Mouse (Mus musculus): Measurements from ENCODE around the gene Rif1. TPM values are rescaled to one million over a fixed set of nuclear protein-coding genes. Genes with fewer than 3 reads are reported as not detected.
"Not testable (repeated sequence)": the region's sequence is repeated elsewhere in the genome, so short reads cannot be mapped to it uniquely, and the experiment has no call there.

Gene Rif1
- polyA plus RNA-seq, 1 experiment from 2014 or later: 46.7 TPM

DNA sequence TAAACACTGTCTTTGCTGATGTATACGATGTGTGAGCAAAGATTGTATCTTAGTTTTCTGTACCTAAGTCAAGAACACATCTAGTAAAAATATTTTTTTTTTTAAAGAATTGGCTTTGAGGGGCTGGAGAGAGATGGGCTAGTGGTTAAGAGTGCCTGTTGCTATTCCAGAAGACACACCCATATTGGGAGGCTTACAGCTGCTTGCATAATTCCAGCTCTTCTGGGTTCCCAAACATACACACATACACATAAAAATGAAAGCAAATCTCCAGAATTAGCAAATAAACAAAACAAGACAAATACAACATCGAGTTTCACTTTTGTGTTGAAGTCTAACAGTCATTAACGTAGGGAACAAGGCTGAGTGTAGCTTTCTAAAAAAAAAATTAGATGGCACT is 11.4 kb downstream of the Rif1 start:
- Histone ChIP-seq H3K36me3 (ENCODE audit: control insufficient read depth, insufficient read depth, low read length) (0 out of 2 replicates have a peak, but pooled peaks cover 3% of the 10 kb centered on the region), H3K4me2 (replicated peaks; ENCODE audit: low read depth, low read length) (no peak overlapping the region)
- 92% methylated on average over 3 of the region's 3 CpGs for WGBS

DNA sequence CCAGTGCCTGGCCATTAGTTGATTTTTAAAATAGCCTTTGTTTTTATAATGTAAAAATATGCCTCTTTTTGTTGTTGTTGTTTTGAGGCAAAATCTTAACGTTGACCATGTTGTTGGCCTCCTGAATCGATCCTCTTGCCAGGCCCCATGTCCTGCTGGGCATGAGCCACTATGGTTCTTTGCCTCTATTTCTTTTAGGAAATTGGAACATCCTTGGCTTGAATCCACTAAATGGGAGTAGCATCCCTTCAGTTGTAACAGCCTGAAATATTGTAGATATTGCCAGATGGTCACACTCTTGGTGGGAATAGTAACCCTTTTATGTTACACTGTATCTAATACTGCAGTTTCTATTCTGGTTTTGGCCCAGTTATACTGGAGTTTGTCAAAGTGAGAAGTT is 11.9 kb downstream of the Rif1 start:
- Histone ChIP-seq H3K27ac (ENCODE audit: low read depth, low read length) (no peak overlapping the region), H3K27me3 (ENCODE audit: control insufficient read depth, insufficient read depth, low read length) (no peaks in the 10 kb centered on the region), H3K4me2 (replicated peaks; ENCODE audit: low read depth, low read length) (no peak overlapping the region), H3K4me3 (ENCODE audit: low read depth, low read length) (no peak overlapping the region), H3K9me3 (ENCODE audit: control insufficient read depth, low read length) (no peaks in the 10 kb centered on the region), H3K9ac (ENCODE audit: low read depth, low read length) (no peak overlapping the region), H3K4me1 (replicated peaks; ENCODE audit: control insufficient read depth, insufficient read depth, low read length) (no peaks in the 10 kb centered on the region), H3K36me3 (ENCODE audit: control insufficient read depth, insufficient read depth, low read length) (0 out of 2 replicates have a peak, but pooled peaks cover 3% of the 10 kb centered on the region)
- 89% methylated on average over 2 of the region's 2 CpGs for WGBS
- no peak for ATAC-seq (ENCODE audit: low FRiP score)
- DNase-seq (ENCODE audit: low spot score): no peak

More for the DNA sequence above, 11.4 kb downstream of the Rif1 start:
- no peak overlapping the region for H3K9ac ChIP-seq (ENCODE audit: low read depth, low read length)
- no peaks in the 10 kb centered on the region for H3K9me3 ChIP-seq (ENCODE audit: control insufficient read depth, low read length)
- ATAC-seq (ENCODE audit: low FRiP score) (no peak), DNase-seq (ENCODE audit: low spot score) (no peak)
- H3K27me3 ChIP-seq (ENCODE audit: control insufficient read depth, insufficient read depth, low read length): no peaks in the 10 kb centered on the region
- no peak overlapping the region for H3K4me3 ChIP-seq (ENCODE audit: low read depth, low read length)
- H3K4me1 ChIP-seq (replicated peaks; ENCODE audit: control insufficient read depth, insufficient read depth, low read length): no peaks in the 10 kb centered on the region
- H3K27ac ChIP-seq (ENCODE audit: low read depth, low read length): no peak overlapping the region

DNA sequence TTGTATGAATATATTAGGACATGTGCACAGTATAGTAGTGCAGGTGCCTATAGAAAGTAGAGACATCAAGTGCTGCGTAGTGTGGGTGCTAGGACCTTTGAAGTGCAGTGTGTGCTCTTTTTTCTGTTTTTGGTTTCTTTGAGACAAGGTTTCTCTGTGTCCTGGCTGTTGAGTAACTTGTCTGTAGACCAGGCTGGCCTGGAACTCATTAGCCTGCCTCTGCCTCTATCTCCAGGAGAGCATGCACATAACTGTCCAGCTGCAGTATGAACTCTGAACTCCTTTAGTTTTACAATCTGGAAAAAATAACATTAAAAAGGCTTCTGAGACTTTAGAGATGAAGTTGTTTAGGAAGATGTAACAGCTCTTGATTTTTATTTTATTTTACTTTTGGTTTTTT is 41.5 kb downstream of the Rif1 start:
- WGBS: 89% methylated on average over 1 of the region's 1 CpGs
- peaks cover 6% of the 10 kb centered on the region for H3K36me3 ChIP-seq (ENCODE audit: control insufficient read depth, insufficient read depth, low read length)
- no peaks in the 10 kb centered on the region for H3K9me3 ChIP-seq (ENCODE audit: control insufficient read depth, low read length)
- H3K9ac ChIP-seq (ENCODE audit: low read depth, low read length): no peak overlapping the region
- no peak for ATAC-seq (ENCODE audit: low FRiP score)
- H3K27ac ChIP-seq (ENCODE audit: low read depth, low read length): no peak overlapping the region
- no peak overlapping the region for H3K4me3 ChIP-seq (ENCODE audit: low read depth, low read length)
- H3K4me1 ChIP-seq (replicated peaks; ENCODE audit: control insufficient read depth, insufficient read depth, low read length): no peaks in the 10 kb centered on the region
- no peak overlapping the region for H3K4me2 ChIP-seq (replicated peaks; ENCODE audit: low read depth, low read length)
- no peak for DNase-seq (ENCODE audit: low spot score)
- H3K27me3 ChIP-seq (ENCODE audit: control insufficient read depth, insufficient read depth, low read length): no peaks in the 10 kb centered on the region

DNA sequence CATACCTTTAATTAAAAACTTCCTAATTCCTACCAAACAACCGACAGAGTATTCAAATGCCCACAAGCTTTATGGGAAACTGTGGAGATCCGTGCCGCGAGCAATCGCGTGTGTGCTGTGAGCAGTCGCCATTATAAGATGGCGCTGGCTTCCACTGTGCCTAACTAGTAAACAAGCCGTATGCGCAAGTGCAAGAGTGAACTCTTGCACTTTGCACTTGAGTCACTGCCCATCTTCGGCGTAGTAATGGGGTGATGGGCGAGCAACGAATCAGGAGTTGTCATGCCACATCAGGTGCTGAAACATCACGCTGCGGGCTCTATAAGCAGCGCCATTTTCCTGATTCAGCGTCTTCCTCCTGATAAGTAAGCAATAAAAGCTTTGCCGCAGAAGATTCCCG is 58.7 kb downstream of the Rif1 start:
- not testable (repeated sequence) for ATAC-seq (ENCODE audit: low FRiP score); H3K36me3 ChIP-seq (ENCODE audit: control insufficient read depth, insufficient read depth, low read length); H3K4me3 ChIP-seq (ENCODE audit: low read depth, low read length); H3K4me2 ChIP-seq (replicated peaks; ENCODE audit: low read depth, low read length); H3K27ac ChIP-seq (ENCODE audit: low read depth, low read length); H3K9ac ChIP-seq (ENCODE audit: low read depth, low read length); H3K9me3 ChIP-seq (ENCODE audit: control insufficient read depth, low read length); H3K27me3 ChIP-seq (ENCODE audit: control insufficient read depth, insufficient read depth, low read length); DNase-seq (ENCODE audit: low spot score); H3K4me1 ChIP-seq (replicated peaks; ENCODE audit: control insufficient read depth, insufficient read depth, low read length)
- 97% methylated on average over 20 of the region's 20 CpGs for WGBS

DNA sequence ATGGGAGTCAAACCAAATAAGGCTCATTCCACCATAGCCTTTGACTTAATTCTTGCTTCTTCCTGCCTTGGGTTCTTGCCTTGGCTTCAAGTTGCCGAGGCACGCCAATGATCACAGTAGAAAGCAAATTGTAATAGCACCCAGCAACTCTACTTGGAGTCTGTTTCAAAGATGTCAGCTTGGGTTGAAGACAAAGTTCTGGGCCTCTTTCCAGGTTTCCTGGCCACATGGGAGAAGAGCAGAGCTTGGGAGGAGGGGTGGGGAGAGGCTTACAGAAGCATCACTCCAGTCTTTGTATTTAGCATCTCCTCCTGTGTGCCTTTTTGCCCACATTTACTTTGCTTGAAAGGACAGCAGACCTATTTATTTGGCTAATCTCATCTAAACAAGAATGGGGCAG is 60.7 kb downstream of the Rif1 start:
- no peak for ATAC-seq (ENCODE audit: low FRiP score)
- 98% methylated on average over 2 of the region's 2 CpGs for WGBS
- Histone ChIP-seq H3K27ac (ENCODE audit: low read depth, low read length) (no peak overlapping the region), H3K9me3 (ENCODE audit: control insufficient read depth, low read length) (no peaks in the 10 kb centered on the region), H3K9ac (ENCODE audit: low read depth, low read length) (no peak overlapping the region), H3K4me2 (replicated peaks; ENCODE audit: low read depth, low read length) (no peak overlapping the region), H3K27me3 (ENCODE audit: control insufficient read depth, insufficient read depth, low read length) (no peaks in the 10 kb centered on the region), H3K36me3 (ENCODE audit: control insufficient read depth, insufficient read depth, low read length) (no peaks in the 10 kb centered on the region), H3K4me3 (ENCODE audit: low read depth, low read length) (no peak overlapping the region), H3K4me1 (replicated peaks; ENCODE audit: control insufficient read depth, insufficient read depth, low read length) (no peaks in the 10 kb centered on the region)
- no peak for DNase-seq (ENCODE audit: low spot score)

DNA sequence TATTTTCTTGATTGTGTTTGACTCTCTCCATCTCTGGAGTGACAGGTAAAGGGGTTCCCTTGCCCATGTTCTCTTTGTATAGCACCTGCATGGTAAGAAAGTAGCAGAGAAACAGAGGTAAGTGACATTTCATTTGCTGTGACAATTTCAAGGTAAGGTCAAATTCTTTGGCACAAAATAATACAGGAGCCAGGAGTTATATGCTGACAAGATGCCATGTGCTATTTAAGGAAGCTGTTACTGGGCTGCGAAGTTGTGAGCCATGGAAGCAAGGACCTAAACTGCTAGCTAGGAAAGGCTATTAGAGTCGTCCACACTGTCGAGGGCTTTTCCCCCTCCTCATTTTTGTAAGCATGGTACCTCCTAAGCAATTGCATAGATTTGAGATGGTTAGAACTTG is 80.4 kb downstream of the Rif1 start:
- Histone ChIP-seq H3K36me3 (ENCODE audit: control insufficient read depth, insufficient read depth, low read length) (no peaks in the 10 kb centered on the region), H3K4me1 (replicated peaks; ENCODE audit: control insufficient read depth, insufficient read depth, low read length) (no peaks in the 10 kb centered on the region), H3K9me3 (ENCODE audit: control insufficient read depth, low read length) (no peaks in the 10 kb centered on the region), H3K27me3 (ENCODE audit: control insufficient read depth, insufficient read depth, low read length) (no peaks in the 10 kb centered on the region), H3K4me2 (replicated peaks; ENCODE audit: low read depth, low read length) (no peak overlapping the region), H3K4me3 (ENCODE audit: low read depth, low read length) (no peak overlapping the region), H3K27ac (ENCODE audit: low read depth, low read length) (no peak overlapping the region), H3K9ac (ENCODE audit: low read depth, low read length) (no peak overlapping the region)
- 79% methylated on average over 3 of the region's 3 CpGs for WGBS
- no peak for DNase-seq (ENCODE audit: low spot score)
- ATAC-seq (ENCODE audit: low FRiP score): no peak

DNA sequence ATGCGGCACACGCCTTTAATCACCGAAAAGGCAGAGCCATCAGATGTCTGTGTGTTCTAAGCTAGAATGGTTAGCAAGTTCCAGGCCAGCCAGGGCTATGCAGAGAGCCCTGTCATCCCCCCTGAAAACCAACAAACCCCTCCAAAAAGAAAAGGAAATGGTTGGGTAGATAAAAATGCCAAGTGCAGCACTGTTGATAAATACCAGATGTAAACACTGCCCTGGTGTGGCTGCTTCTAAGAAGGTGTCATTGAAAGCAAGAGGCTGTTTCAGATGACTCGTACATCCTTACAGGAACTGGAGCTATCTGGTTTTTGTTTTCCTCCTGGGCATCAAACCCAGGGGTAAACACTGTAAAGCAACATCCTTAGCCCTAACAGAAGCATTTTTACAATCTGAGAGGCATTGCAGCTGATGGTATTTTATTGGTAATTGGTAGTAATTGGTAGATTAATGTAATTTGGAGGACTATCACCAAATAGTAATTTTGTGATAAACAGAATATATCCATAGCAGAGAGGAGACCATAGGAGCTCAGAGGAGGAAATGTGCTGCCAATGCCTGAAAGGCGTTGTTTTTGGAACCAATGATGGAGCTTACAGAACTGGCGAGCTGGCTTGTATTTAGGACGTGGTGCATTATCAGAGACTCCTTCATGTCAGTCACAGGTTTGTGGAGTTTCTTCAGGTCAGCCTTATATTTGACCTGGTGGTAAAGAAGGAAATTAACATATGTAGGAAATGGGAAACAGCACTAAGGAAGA is 96.8 kb downstream of the Rif1 start:
- 90% methylated on average over 7 of the region's 7 CpGs for WGBS
- H3K4me3 ChIP-seq (ENCODE audit: low read depth, low read length): no peak overlapping the region
- no peaks in the 10 kb centered on the region for H3K9me3 ChIP-seq (ENCODE audit: control insufficient read depth, low read length)
- no peak overlapping the region for H3K27ac ChIP-seq (ENCODE audit: low read depth, low read length)
- ATAC-seq (ENCODE audit: low FRiP score): no peak
- DNase-seq (ENCODE audit: low spot score): no peak
- no peak overlapping the region for H3K4me2 ChIP-seq (replicated peaks; ENCODE audit: low read depth, low read length)
- H3K9ac ChIP-seq (ENCODE audit: low read depth, low read length): no peak overlapping the region
- H3K36me3 ChIP-seq (ENCODE audit: control insufficient read depth, insufficient read depth, low read length): no peaks in the 10 kb centered on the region
- no peaks in the 10 kb centered on the region for H3K27me3 ChIP-seq (ENCODE audit: control insufficient read depth, insufficient read depth, low read length)
- no peaks in the 10 kb centered on the region for H3K4me1 ChIP-seq (replicated peaks; ENCODE audit: control insufficient read depth, insufficient read depth, low read length)

Other genes starting within 250 kb of the Rif1 start
- gene Rbm43, start 137.7 kb upstream of the Rif1 start, polyA plus RNA-seq (2014; fragmentation: Nextera tagmentation; extraction: Ambion mirVana): 6.9 and 10.4 TPM in 2 replicates
- 7.7 and 8.9 TPM in 2 replicates for gene Nmi, start 99.3 kb upstream of the Rif1 start, polyA plus RNA-seq (2014; fragmentation: Nextera tagmentation; extraction: Ambion mirVana)
- 30.1 and 31.2 TPM in 2 replicates for gene Tnfaip6, start 34.8 kb upstream of the Rif1 start, polyA plus RNA-seq (2014; fragmentation: Nextera tagmentation; extraction: Ambion mirVana)

Data from hindbrain, embryonic 11.5 days (tissue).